Mouse (Mus musculus): Measurements from ENCODE around the gene Gga2.

Gene Gga2

GRCm38 (mm10) chr7:122020667-122021354, at the start of gene Gga2:
Gene Gga2 (minus strand): TSS chr7:122021222.
- peak; percentile 89 for DNase-seq (ENCODE audit: low spot score)

GRCm38 (mm10) chr7:122067517-122068381, 46.7 kb upstream of the Gga2 start:
- no peak for DNase-seq (ENCODE audit: low spot score)

- peak; percentile 94 for DNase-seq (ENCODE audit: low spot score)
Measured at GRCm38 (mm10) chr7:122066945-122067516, 46.0 kb upstream of the Gga2 start, which contains the start of the genes Ubfd1 and Ears2. Gene Ubfd1 (plus strand): TSS chr7:122067175. Gene Ears2 (minus strand): TSS chr7:122067263.

- no peak for DNase-seq (ENCODE audit: low spot score)
Measured at GRCm38 (mm10) chr7:122066102-122066944, 45.3 kb upstream of the Gga2 start.

- no peak for DNase-seq (ENCODE audit: low spot score)
Measured at GRCm38 (mm10) chr7:122065656-122066055, 44.6 kb upstream of the Gga2 start.

GRCm38 (mm10) chr7:122056633-122057032, 35.6 kb upstream of the Gga2 start:
- no peak for DNase-seq (ENCODE audit: low spot score)

GRCm38 (mm10) chr7:122050834-122051233, 29.8 kb upstream of the Gga2 start:
- no peak for DNase-seq (ENCODE audit: low spot score)

- no peak for DNase-seq (ENCODE audit: low spot score)
Measured at GRCm38 (mm10) chr7:122048191-122048590, 27.2 kb upstream of the Gga2 start.

- no peak for DNase-seq (ENCODE audit: low spot score)
Measured at GRCm38 (mm10) chr7:122046813-122047212, 25.8 kb upstream of the Gga2 start.

GRCm38 (mm10) chr7:122045711-122046110, 24.7 kb upstream of the Gga2 start:
- DNase-seq (ENCODE audit: low spot score), result no peak

- DNase-seq (ENCODE audit: low spot score), result peak; percentile 48
Measured at GRCm38 (mm10) chr7:122045181-122045634, 24.2 kb upstream of the Gga2 start.

- no peak for DNase-seq (ENCODE audit: low spot score)
Measured at GRCm38 (mm10) chr7:122044106-122044505, 23.1 kb upstream of the Gga2 start.

GRCm38 (mm10) chr7:122034348-122034747, 13.3 kb upstream of the Gga2 start:
- no peak for DNase-seq (ENCODE audit: low spot score)

- DNase-seq (ENCODE audit: low spot score), result no peak
Measured at GRCm38 (mm10) chr7:122033371-122033770, 12.3 kb upstream of the Gga2 start.

- DNase-seq (ENCODE audit: low spot score), result no peak
Measured at GRCm38 (mm10) chr7:122022131-122022530, 1.1 kb upstream of the Gga2 start.

- DNase-seq (ENCODE audit: low spot score), result no peak
Measured at GRCm38 (mm10) chr7:122020273-122020666, 752 bp downstream of the Gga2 start.

GRCm38 (mm10) chr7:122018978-122019377, 2.0 kb downstream of the Gga2 start:
- DNase-seq (ENCODE audit: low spot score), result no peak

- no peak for DNase-seq (ENCODE audit: low spot score)
Measured at GRCm38 (mm10) chr7:122018247-122018646, 2.8 kb downstream of the Gga2 start.

GRCm38 (mm10) chr7:122015734-122016133, 5.3 kb downstream of the Gga2 start:
- peak; percentile 27 for DNase-seq (ENCODE audit: low spot score)

- DNase-seq (ENCODE audit: low spot score), result peak; percentile 60
Measured at GRCm38 (mm10) chr7:122015105-122015504, 5.9 kb downstream of the Gga2 start.

GRCm38 (mm10) chr7:122012949-122013348, 8.1 kb downstream of the Gga2 start:
- DNase-seq (ENCODE audit: low spot score), result no peak

GRCm38 (mm10) chr7:122012370-122012769, 8.7 kb downstream of the Gga2 start:
- no peak for DNase-seq (ENCODE audit: low spot score)
